Mouse (Mus musculus) lung, postnatal 10 days (tissue): Measurements from ENCODE around the gene Nudt12.

Experiments
- DNase-seq: peaks from one replicate; pipeline ENCODE4 v3.0.0; 2021

Gene Nudt12

DNA sequence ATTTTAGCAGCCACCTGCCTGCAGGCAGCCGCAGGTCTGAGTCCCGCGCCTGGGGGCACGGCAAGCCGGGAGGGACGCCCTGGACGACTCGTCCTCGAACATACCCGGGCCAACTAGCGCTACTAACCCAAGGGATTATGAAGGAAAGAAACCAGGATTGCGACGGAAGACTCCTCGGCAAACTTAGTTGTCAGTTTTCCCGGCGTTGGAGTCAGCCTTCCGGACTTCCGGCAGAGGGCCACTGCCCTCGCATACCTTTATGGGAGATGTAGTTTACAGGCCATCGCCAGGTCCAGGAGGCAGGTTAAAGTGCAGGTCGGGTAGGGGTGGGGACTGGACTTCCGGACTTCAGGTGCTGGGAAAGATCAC is at the start of gene Nudt12:
Gene Nudt12 (minus strand): TSS at position 282 of the 369 bp plus-strand sequence.
- peak; percentile 69 for DNase-seq

DNA sequence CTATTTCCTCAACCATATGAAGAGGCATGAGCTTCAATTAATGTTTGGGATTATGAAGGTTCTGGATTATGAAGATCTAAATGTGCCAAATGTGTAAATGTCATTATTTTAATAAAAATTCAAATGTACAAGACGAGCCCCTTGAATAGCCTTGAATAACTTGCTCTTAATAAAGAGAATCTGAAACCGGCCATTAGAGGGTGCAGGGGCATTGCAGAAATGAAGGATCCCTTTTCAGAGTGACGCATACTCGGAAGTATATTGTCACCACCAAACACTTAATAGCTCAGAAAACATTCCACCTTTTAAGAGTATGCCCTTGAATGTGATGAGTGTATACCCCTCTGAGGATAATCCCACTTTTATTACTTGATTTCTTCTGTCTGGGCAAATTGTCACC is 40.1 kb upstream of the Nudt12 start:
- no peak for DNase-seq

DNA sequence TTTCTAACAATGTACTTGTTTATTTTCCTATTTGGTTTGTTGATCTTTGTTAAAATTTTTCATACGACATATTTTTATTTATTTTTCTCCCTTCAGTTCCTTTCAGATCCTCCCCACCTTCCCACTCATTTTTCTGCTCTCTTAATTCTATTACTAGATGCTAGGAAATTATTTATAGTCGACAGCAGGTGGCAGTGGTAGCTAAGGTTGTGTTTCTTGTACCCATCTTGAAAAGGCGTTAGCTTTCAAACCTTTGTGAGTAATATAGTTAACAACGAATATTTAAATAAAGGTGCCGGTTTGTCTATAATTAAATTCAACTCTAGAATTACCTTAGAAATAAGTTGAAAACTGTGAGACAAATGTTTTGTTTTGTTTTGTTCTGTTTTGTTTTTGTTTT is 26.6 kb upstream of the Nudt12 start:
- DNase-seq, result no peak

DNA sequence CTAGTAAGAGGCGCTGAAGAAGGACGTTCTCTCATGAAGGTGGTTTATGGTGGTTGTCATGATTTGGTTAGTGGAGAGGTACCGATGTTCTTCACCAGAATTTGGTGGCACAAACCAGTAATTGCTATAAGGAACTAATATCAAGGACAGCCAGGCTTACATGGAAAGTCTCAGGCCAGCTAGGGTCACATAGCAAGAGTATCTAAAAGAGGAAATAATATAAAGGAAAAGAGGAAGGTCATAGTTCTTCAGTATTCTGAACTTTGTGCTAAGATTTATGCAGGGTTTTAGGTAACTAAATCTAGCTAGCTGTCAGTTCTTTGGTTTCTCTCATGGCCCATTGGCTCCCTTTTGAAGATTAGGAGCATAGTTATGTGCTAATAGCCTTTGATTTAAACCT is 20.3 kb upstream of the Nudt12 start:
- no peak for DNase-seq

DNA sequence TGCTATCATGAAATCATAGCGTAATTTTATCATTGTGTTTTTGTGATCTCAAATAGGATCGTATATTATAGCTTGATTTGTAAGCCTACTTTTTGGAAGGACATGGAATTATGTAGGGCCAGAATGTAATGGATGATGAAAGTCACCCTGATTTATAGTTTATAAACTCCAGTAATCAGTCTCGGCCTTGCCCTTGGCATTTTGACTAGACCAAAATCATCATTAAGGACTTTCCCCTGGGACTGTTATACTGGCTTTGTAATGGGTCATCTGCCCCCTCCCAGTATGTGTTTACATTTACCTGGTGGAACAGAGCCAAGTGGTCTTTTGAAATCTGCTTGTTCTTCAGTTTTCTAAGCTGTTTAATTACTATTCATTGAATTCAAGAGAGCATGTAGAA is 13.2 kb upstream of the Nudt12 start:
- DNase-seq, result no peak

DNA sequence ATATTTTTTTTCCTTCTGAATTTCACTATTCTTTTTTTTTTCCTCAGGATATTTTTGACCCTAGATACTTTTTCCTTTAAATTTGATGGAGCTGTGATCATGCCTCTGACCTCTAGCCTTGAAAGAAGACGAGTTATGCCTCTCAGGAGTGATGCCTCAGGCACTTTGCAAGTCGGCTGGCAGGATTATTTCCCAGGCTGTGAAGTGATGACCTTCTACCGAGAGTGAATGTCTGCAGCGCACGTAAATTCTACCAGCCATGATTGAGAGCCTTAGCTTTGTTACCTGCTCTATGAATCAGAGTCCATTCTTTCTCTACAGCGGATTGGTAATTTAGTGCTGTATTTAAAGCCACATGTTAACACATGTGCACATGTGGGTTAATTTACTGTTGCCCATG is 11.3 kb upstream of the Nudt12 start:
- no peak for DNase-seq

DNA sequence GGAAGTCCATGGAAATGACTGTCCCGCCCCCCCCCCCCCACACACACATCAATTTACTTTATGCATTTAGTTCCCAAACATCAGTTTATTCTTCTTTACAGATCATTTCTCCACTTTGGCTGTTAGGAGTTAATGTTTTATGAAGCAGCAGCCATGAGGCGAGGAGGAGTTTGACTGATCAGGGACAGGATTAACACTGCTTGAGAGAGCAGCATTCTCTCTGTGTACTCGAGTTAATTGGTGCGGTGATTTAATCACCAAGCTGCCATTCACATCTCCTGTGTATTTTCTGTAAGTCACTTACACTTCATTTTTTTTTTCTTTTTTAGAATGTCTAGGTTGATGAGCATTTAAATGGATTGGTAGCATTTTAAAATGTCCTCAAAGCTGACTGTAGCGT is 10.8 kb upstream of the Nudt12 start:
- DNase-seq, result no peak

DNA sequence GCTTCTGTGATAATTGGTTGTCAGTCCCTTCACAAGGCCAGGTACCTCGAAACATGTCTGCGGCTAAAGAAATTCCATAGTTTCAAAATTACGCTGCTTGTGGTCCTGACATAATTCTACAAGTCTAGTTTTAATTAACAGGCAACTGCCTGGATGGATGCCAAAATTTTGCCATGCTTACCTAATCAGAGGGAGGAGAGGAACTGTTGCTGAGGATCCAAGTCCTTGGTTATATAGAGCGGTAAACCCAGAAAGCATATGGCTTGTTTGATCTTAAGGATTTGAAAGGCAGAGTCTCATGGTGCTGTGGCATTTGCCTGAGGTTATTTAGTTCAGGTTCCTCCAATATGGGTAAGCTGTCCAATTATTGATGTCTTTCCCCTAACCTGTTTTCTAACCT is 5.5 kb upstream of the Nudt12 start:
- DNase-seq, result no peak

DNA sequence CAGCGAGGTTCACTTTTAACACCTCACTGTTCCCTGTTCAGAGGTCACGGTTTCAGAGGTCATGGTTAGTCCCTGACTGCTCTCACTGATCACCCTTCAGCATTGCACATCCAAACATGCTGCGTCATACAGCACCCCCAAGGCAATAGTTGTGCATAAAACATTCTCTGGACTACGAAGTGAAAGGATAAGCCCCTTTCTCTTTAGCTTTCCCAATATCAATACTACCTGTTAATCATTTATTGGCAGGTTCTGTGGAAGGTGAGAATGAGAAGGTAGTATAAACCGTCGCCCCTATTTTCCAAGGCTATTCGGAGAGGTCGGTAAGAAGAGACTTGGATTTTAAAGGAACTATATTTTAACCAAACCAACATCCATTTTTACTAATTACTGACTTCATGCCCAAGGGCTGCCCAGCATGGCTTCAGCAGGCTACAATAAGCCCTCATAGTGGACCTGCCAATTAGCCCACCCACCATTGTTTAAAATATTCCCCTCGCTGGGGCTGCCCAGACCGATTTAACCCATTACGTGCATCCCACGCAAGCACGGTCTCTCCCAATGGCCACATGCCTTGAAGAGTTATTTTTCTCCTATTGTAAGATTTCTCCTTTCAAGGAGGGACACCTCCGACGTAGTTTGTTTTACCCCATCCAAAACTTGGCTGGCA is 616 bp downstream of the Nudt12 start:
- no peak for DNase-seq

DNA sequence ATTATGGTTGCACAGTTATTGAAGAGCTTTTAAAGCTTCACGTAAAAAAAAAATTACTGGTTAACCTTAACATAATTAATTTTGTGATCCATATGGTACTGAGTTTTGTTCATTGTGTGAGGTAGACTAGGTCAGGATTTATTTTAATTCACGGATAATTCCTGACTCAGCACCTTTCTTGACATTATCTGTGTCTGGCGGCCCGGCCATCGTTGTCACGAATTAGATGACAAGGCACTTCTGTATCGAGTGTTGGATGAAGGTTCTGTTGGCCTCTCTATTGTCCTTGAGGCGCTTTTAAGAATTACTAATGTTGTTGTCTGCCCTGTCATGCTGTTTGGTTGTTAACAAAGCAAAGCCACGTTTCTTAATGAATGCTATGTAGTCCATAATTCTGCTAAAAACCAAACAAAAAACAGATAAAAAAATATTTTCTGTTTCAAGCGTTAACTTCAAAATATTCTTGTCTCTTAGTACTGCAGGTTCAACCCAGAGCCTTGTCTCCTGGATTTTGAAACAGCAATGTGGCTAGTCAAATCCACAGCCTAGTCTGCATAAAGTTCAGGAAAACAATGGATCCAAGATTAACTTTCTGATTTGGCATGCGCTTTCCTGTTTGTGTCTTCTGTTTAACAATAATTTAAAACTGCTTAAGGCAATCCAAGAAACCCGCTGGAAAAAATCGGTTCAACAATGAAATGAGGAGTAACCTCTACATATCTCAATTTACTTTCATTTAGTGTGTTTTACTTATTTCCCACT is 1.4 kb downstream of the Nudt12 start:
- DNase-seq, result no peak

DNA sequence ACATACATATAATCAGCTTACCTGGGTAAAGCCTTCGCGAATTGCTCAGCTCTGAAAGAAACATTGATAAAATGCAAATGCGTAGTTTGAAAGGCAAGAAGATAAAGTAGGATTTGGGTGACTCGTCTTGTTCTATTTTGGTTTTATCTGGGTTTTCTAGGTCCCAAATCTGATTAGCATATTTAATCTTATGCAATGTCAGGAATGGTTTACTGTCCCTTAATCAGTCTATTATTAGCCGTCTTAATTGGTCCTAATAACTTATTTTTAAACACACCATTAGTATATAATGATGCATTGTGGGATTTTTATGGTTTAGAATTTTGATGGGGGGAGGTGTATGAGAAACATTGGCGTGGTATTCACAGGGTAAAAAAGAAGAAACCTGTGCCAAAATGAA is 21.9 kb downstream of the Nudt12 start, which contains the start of gene Pdzph1:
Gene Pdzph1 (minus strand): TSS at position 101 of the 400 bp plus-strand sequence.
- DNase-seq, result no peak

DNA sequence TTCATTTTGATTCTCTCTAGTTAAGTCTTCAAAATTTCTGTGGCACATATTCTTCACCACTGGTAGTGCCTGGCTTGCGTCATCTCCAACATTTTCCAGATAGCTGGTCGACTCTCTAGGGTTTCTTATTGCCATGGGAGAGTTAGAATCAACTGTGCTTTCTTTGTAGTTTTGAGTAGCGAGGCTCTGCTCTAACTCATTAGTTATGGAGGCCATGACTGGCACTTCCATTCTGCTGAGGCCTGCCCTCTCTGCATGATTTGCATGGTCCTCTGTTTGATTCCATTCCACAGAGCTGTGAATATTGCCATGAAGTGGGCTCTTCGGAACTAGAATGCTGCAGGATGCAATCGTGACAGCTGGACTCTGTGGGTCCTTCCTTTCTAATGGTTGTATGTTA is 39.9 kb downstream of the Nudt12 start:
- DNase-seq, result no peak

DNA sequence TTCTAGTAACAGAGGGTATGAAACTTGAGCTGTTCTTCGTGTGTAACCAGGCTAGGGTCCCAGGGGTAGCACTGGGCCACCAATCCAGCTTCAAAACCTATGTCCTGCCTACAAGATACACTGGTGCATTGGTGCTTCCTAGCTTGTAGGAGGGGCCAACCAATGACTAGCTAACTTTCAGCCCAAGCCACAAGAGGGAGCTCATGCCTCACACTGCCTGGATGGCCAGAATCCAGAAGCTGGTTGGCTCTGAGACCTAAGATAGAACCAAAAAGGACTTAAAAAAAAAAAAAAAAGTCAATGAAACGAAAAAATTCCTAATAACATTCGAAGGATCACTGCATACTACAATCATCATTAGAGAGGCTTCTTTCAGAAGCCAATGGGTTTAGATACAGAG is 53.3 kb downstream of the Nudt12 start:
- DNase-seq, result no peak

DNA sequence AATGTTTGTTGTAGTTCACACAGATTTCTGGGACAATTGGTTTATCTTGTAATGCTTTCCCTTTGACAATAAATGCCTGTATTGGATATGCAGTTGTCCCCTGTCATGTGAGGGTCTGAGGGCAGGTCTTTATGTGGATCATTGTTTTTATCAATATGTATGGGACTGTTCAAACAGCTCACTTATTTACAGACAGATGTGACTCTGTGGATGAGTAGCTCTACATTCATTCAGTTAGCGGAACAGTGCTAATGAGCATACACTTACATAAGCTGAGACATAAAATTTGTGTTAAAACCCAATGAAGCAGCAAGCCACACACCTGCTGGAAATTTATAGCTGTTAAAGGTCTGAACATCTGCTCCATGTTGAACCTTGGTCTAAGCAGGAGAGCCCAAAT is 56.1 kb downstream of the Nudt12 start:
- no peak for DNase-seq
